Mouse (Mus musculus) E14TG2a.4 (cell line): ENCODE results near the gene Ankrd52.

Source experiments
- CTCF ChIP-seq: conservative IDR thresholded peaks from 2 replicates; pipeline ENCODE4 v1.5.1; 2014; ENCODE audit warnings: low read length
- NANOG ChIP-seq: IDR thresholded peaks from 2 replicates; pipeline ENCODE4 v1.6.1; 2014; ENCODE audit warnings: borderline replicate concordance, low read length, mixed read lengths
- POU5F1 ChIP-seq: IDR thresholded peaks from 2 replicates; pipeline ENCODE4 v1.6.1; 2014; ENCODE audit warnings: low read length, borderline replicate concordance

DNA sequence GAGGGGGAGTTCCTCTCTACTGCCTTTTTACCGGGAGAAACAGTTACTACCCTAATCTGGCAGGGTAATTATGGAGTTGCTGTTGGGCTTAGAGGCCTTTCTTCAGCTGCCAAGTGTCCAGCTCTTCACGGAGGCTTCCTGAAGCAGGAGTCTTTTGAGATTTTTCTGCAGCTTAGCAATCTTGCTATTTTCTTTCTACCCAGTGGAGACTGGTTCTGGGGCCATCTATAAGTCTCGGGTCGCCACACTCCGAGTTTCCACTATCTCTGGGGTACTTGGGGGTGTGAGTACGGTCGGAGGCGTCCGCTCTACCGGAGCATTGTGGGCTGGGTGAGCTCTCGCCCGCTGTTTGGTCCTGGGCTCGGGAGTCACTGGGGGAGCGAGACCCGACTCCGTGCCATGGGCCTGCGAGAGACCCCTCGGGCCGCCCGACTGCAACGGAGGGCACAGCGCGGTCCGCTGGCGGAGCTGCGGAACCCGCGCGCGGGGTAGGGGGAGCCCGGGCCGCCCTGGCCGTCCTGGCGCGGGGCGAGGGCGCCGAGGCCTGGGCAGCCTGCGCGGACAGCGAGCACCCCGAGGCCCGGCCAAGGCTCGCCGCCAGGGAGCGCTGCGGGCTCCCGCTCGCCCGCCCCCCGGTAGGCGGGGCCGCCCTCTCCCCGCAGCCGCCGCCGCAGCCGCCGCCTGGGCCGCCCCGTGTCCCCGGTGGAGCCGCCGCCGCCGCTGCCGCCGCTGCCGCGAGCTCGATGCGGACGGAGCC is at the start of gene Ankrd52:
- no peak for TF ChIP-seq CTCF
- TF ChIP-seq NANOG, result no peak
- TF ChIP-seq POU5F1, result no peak
